8 mouse cellular contexts compared by ENCODE assay signal in the genomic region with DNA sequence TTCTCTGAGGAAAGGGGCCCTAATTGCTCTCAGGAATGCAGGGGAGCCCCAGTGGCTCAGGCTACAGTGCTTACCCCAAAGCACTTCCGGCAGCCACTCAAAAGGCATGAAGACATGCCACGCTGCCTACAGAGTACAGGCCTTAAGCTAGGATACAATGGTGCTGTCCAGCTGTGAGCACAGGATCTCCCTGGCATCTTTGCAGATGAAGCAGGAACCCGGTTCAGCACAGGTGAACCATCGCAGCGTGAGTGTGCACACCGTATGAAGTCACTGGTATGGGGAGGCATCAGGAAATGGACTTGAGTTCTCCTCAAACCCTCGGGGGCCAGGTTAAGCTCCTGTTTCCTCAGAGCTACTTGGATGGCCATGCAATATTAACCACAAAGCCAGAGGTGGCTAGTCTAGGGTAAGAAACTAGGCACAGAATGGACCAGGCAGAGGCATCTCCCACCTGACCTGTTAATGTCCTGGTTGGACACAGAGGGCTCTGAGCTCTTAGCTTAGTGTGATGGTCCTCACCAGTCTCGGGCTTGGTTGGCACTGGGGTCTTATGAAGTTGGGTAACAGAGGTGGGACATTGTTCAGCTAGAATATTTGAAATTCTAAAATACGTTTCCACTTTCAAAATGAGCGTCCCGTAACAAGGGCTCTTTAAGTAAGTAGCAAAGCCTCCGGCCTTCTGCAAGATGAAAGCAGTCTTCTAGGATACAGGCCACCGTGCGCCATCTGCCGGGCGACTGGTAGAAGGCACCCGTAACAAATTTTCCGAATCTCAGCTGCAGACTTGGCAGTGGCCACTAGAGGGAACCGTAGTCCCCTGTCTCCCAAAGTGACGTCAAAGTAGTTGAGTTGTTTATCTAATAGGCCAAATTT.
A peak's percentile ranks its signal among the peaks of the same experiment; 100 is the strongest.
DNase-seq lines count a peak whose midpoint lies in the region; ATAC-seq and TF ChIP-seq lines count a peak whose summit lies in the region.

No protein-coding gene starts in this region.

- intact Hi-C loops in gastrocnemius, postnatal 36 days (cut with DNase I) = no loop called here
- intact Hi-C loops in left cerebral cortex, postnatal 36 days (cut with DNase I) = no loop called here

- 38% methylated on average over 20 of the region's 20 CpGs for WGBS in heart, embryonic 12.5 days
- 36% methylated on average over 20 of the region's 20 CpGs for WGBS in midbrain, embryonic 13.5 days
- 35% methylated on average over 20 of the region's 20 CpGs for WGBS in small intestine, adult 2 months

- H3K27ac ChIP-seq in heart, embryonic 12.5 days (ENCODE audit: poor library complexity, severe bottlenecking) = no peak overlapping the region
- H3K27ac ChIP-seq in midbrain, embryonic 13.5 days = no peak overlapping the region
- H3K27ac ChIP-seq in small intestine, adult 2 months (ENCODE audit: insufficient read depth, low read depth, low read length) = no peak overlapping the region

- no peak overlapping the region for H3K9ac ChIP-seq in heart, embryonic 12.5 days
- H3K9ac ChIP-seq in midbrain, embryonic 13.5 days (replicated peaks) = no peak overlapping the region

- H3K4me1 ChIP-seq in heart, embryonic 12.5 days (replicated peaks) = no peaks in the 10 kb centered on the region
- H3K4me1 ChIP-seq in midbrain, embryonic 13.5 days (replicated peaks) = no peaks in the 10 kb centered on the region
- no peaks in the 10 kb centered on the region for H3K4me1 ChIP-seq in small intestine, adult 2 months (ENCODE audit: control insufficient read depth, insufficient read depth, insufficient read length, low read length)

- TF ChIP-seq CTCF in small intestine, adult 2 months (IDR thresholded peaks at IDR 0.05; ENCODE audit: extremely low read depth, insufficient read length, insufficient replicate concordance, low read depth, low read length) = peak; percentile 99

- DNase-seq in heart, adult 11 months = peak; percentile 97
- peak; percentile 73 for DNase-seq in embryo, embryonic 11.5 days (ENCODE audit: low read depth, low spot score)
- peak; percentile 63 to 86 for DNase-seq in gastrocnemius, postnatal 36 days
- peak; percentile 78 for DNase-seq in kidney, adult 11 months
- peak; percentile 81 to 88 for DNase-seq in left cerebral cortex, postnatal 36 days (ENCODE audit: low spot score in 2 of 2)

- no peaks in the 10 kb centered on the region for H3K27me3 ChIP-seq in heart, embryonic 12.5 days (replicated peaks)
- no peaks in the 10 kb centered on the region for H3K27me3 ChIP-seq in midbrain, embryonic 13.5 days
- H3K27me3 ChIP-seq in small intestine, adult 2 months (ENCODE audit: control insufficient read depth, insufficient read depth, low read length) = no peaks in the 10 kb centered on the region

- no peaks in the 10 kb centered on the region for H3K36me3 ChIP-seq in heart, embryonic 12.5 days
- no peaks in the 10 kb centered on the region for H3K36me3 ChIP-seq in midbrain, embryonic 13.5 days
- no peaks in the 10 kb centered on the region for H3K36me3 ChIP-seq in small intestine, adult 2 months (ENCODE audit: control insufficient read depth, insufficient read depth, low read length)

- TF ChIP-seq POLR2A in small intestine, adult 2 months (IDR thresholded peaks at IDR 0.05; ENCODE audit: low read depth, low read length) = no peak

- no peak overlapping the region for H3K4me2 ChIP-seq in heart, embryonic 12.5 days
- no peak overlapping the region for H3K4me2 ChIP-seq in midbrain, embryonic 13.5 days (replicated peaks)

- ATAC-seq in heart, embryonic 12.5 days (ENCODE audit: insufficient number of reproducible peaks, low FRiP score) = no peak
- ATAC-seq in midbrain, embryonic 13.5 days = peak; percentile 80

- no peaks in the 10 kb centered on the region for H3K9me3 ChIP-seq in heart, embryonic 12.5 days (replicated peaks)
- H3K9me3 ChIP-seq in midbrain, embryonic 13.5 days = no peaks in the 10 kb centered on the region

- H3K4me3 ChIP-seq in heart, embryonic 12.5 days = no peak overlapping the region
- H3K4me3 ChIP-seq in midbrain, embryonic 13.5 days (replicated peaks) = no peak overlapping the region
- H3K4me3 ChIP-seq in small intestine, adult 2 months (ENCODE audit: low read depth, low read length) = no peak overlapping the region
